Mouse (Mus musculus): Measurements from ENCODE around the gene Map2. TPM values are rescaled to one million over a fixed set of nuclear protein-coding genes. Genes with fewer than 3 reads are reported as not detected.

Gene Map2
- polyA plus RNA-seq, 1 experiment from 2014 or later = 362 TPM

DNA sequence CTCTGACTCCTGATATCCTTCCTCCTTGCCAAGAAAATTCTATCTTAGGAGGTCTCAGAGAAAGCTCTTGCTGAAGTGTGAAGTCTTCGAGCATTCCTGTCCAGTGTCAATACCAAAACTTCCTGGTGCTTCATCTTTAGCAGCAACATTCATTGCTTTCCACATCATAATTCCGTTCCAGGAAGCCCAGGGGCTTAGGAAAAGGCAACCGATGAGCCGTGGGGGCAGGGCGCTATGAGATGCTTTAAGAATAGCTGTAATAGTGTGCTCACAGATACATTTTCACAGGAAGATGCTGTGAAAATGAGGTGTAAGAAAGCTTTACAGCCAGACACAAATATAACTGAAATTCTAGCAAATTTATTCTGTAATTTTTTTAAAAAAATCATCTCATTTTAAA is 251.0 kb downstream of the Map2 start:
- Histone ChIP-seq H3K36me3 (peaks cover 60% of the 10 kb centered on the region), H3K4me1 (replicated peaks) (no peaks in the 10 kb centered on the region), H3K27ac (replicated peaks) (no peak overlapping the region), H3K9me3 (no peaks in the 10 kb centered on the region), H3K4me2 (no peak overlapping the region), H3K27me3 (no peaks in the 10 kb centered on the region), H3K4me3 (no peak overlapping the region), H3K9ac (no peak overlapping the region)
- ATAC-seq (ENCODE audit: low FRiP score, low read depth) = no peak
- WGBS = 88% methylated on average over 5 of the region's 5 CpGs

DNA sequence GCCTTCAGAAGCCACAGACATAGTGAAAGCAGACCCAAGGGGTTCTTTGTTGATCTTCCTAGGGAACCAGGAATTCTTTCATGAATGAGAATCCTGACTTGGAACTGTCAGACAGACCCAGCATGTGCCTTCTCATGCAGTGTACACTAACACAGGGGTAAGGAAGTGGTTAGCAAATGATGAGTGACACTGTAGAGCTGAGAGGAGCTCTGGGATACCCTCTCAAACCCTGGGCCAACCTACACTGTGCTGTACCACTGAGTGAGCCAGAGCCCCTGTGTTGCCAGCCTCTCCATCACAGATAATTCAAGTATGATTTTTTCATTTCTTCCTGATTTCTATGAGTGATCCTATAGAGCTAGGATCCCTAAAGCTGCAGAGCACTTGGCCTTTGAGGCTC is 255.9 kb downstream of the Map2 start:
- peaks cover 46% of the 10 kb centered on the region for H3K36me3 ChIP-seq
- H3K9me3 ChIP-seq = no peaks in the 10 kb centered on the region
- no peak for ATAC-seq (ENCODE audit: low FRiP score, low read depth)
- H3K27ac ChIP-seq (replicated peaks) = no peak overlapping the region
- no peak overlapping the region for H3K4me3 ChIP-seq
- no peak overlapping the region for H3K9ac ChIP-seq
- H3K4me2 ChIP-seq = no peak overlapping the region
- no peaks in the 10 kb centered on the region for H3K4me1 ChIP-seq (replicated peaks)
- no peaks in the 10 kb centered on the region for H3K27me3 ChIP-seq

DNA sequence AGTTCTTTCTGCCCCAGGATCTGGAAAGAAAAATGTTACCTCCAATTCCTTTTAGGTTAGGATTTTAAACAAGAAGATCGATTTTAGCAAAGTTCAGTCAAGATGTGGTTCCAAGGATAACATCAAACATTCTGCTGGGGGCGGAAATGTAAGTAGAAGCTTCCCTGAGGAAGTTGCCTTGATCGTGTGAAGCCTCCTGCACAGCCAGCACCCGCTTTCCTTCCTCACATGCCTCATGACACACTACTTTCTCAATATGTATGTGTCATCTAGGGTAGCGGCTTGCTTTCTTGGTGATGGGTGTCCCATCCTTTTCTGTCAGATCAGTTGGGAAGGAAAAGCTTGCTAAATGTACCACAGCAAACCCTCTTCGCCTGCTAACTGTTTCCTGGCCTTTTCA is 256.4 kb downstream of the Map2 start:
- Histone ChIP-seq H3K9ac (no peak overlapping the region), H3K4me1 (replicated peaks) (no peaks in the 10 kb centered on the region), H3K4me3 (no peak overlapping the region), H3K36me3 (peaks cover 46% of the 10 kb centered on the region), H3K27ac (replicated peaks) (no peak overlapping the region), H3K9me3 (no peaks in the 10 kb centered on the region), H3K27me3 (no peaks in the 10 kb centered on the region), H3K4me2 (no peak overlapping the region)
- no peak for ATAC-seq (ENCODE audit: low FRiP score, low read depth)
- 90% methylated on average over 6 of the region's 6 CpGs for WGBS

DNA sequence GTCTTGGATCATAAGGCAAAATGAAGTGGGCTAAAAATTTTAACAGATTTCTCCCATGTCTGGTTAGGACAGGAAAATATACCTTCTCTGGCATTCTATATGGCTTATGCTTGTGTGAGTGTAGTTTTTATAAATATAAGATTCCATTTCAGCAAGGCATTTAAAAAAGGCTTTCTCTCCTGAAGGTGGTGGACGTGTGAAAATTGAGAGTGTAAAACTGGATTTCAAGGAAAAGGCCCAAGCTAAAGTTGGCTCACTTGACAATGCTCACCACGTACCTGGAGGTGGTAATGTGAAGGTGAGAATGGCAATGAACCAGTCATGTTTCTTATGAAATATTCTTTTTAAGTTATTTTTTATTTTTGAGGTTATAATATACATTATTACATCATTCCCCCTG is 263.0 kb downstream of the Map2 start:
- H3K9ac ChIP-seq = no peak overlapping the region
- H3K27me3 ChIP-seq = no peaks in the 10 kb centered on the region
- WGBS = 87% methylated on average over 2 of the region's 2 CpGs
- H3K4me3 ChIP-seq = no peak overlapping the region
- H3K4me2 ChIP-seq = no peak overlapping the region
- H3K9me3 ChIP-seq = no peaks in the 10 kb centered on the region
- no peak for ATAC-seq (ENCODE audit: low FRiP score, low read depth)
- no peak overlapping the region for H3K27ac ChIP-seq (replicated peaks)
- no peaks in the 10 kb centered on the region for H3K4me1 ChIP-seq (replicated peaks)
- H3K36me3 ChIP-seq = peaks cover 52% of the 10 kb centered on the region

DNA sequence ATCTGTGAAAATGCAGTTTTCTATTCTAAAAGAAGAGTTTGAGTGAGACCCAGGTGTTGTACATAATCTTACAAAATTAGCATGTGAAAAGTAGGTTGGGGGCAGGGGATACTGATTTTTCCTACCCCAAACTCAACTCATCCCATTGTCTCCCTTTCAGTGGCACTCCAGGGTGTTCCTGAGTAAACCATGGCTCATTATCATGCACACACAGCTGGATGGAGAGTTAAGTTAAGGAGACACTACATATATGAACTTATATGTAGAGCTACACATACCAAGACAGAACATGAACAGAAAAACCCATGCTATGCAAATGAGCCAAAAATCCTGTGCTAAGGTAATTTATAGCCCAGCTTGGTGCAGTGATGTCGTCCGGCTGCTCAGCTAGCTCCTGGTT is 267.8 kb downstream of the Map2 start:
- peaks cover 43% of the 10 kb centered on the region for H3K36me3 ChIP-seq
- H3K4me1 ChIP-seq (replicated peaks) = no peaks in the 10 kb centered on the region
- H3K27me3 ChIP-seq = no peaks in the 10 kb centered on the region
- no peak overlapping the region for H3K4me2 ChIP-seq
- no peak overlapping the region for H3K4me3 ChIP-seq
- ATAC-seq (ENCODE audit: low FRiP score, low read depth) = peak; percentile 40; the same call in 1 of the 2 replicates
- 62% methylated on average over 2 of the region's 2 CpGs for WGBS
- no peak overlapping the region for H3K9ac ChIP-seq
- no peaks in the 10 kb centered on the region for H3K9me3 ChIP-seq
- no peak overlapping the region for H3K27ac ChIP-seq (replicated peaks)

DNA sequence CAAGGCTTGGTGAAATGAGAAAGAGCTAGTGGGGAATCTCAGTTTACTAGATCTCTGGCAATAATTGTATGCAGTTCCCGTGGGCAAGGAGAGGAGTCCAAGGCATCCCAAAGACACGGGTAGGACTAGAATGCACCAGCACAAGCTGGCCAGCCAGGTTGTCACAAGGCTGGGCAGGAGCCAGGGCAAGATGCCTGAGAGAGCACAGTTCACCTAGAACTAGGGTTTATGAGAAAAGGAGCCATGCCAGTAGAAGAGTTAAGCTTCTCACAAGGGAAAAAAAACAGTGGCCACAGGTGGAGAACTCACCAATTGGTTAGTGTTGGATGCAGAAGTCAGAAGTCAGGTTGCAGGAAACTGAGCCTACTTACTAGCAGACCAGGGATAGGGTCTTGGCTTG is 274.4 kb downstream of the Map2 start:
- ATAC-seq (ENCODE audit: low FRiP score, low read depth) = no peak
- Histone ChIP-seq H3K36me3 (0 out of 2 replicates have a peak, but pooled peaks cover 3% of the 10 kb centered on the region), H3K27ac (replicated peaks) (no peak overlapping the region), H3K4me1 (replicated peaks) (no peaks in the 10 kb centered on the region), H3K9ac (no peak overlapping the region), H3K27me3 (no peaks in the 10 kb centered on the region), H3K4me2 (no peak overlapping the region), H3K9me3 (no peaks in the 10 kb centered on the region), H3K4me3 (no peak overlapping the region)
- 79% methylated on average over 2 of the region's 2 CpGs for WGBS

DNA sequence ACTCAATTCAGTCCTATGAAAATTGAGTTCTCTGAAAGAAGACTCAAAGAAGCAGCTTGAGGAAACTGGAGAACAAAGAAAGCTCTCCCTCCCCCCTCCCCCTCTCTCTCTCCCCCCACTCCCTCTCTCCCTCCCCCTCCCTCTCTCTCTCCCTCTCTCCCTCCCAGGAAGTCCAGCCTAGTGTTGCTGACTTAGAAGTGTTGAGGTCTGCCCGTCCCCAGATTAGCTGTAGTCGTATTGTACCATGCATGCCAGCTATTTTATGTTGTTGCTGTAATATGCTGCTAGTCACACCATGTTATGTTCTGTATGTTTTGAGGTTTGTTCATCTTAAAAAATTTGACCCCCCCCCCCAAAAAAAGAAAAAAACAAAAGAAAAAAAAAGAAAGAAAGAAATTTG is 281.5 kb downstream of the Map2 start:
- H3K4me3 ChIP-seq = no peak overlapping the region
- no peaks in the 10 kb centered on the region for H3K27me3 ChIP-seq
- no peak overlapping the region for H3K9ac ChIP-seq
- H3K9me3 ChIP-seq = no peaks in the 10 kb centered on the region
- no peak overlapping the region for H3K4me2 ChIP-seq
- WGBS = 19% methylated on average over 2 of the region's 2 CpGs
- no peak for ATAC-seq (ENCODE audit: low FRiP score, low read depth)
- no peak overlapping the region for H3K27ac ChIP-seq (replicated peaks)
- no peaks in the 10 kb centered on the region for H3K4me1 ChIP-seq (replicated peaks)
- no peaks in the 10 kb centered on the region for H3K36me3 ChIP-seq

DNA sequence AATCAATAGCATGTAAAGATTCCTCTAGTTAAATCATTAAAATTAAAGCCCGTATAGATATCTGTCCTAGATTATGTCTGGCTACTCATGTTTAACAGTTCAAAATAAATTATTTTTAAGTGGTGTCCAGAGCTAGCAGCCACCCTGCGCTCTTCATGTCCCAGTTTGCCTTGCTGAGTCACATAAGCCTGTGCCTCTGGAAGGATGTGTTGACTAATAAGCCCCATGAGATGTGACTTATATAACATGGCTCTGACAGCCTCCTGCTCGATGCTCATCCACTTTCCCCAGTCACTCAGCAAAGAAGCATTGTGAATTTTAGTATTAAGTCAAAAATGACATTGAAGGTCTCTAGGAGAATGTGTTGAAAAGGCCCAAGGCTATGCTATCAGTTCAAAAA is 282.7 kb downstream of the Map2 start:
- no peaks in the 10 kb centered on the region for H3K4me1 ChIP-seq (replicated peaks)
- no peaks in the 10 kb centered on the region for H3K9me3 ChIP-seq
- H3K36me3 ChIP-seq = no peaks in the 10 kb centered on the region
- no peak overlapping the region for H3K4me3 ChIP-seq
- no peak for ATAC-seq (ENCODE audit: low FRiP score, low read depth)
- no peak overlapping the region for H3K27ac ChIP-seq (replicated peaks)
- H3K27me3 ChIP-seq = no peaks in the 10 kb centered on the region
- no peak overlapping the region for H3K9ac ChIP-seq
- no peak overlapping the region for H3K4me2 ChIP-seq
- WGBS = 76% methylated on average over 3 of the region's 3 CpGs

DNA sequence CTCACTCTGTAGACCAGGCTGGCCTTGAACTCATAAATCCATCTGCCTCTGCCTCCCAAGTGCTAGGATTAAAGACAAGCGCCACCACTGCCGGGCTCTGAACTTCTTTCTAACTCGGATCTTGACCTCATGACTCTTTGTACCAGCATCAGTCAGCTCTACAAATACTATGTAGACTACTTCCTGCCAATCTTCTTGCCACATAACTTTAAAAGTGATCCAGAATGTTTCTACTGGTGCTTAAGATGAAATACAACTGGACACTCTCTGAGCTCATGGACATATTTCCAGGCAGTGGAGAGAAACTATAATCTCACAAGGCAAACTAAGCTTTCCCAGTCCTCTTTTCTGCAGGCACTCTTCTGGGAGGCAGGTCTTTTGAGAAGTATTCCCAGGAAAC is 284.3 kb downstream of the Map2 start:
- Histone ChIP-seq H3K4me1 (replicated peaks) (no peaks in the 10 kb centered on the region), H3K4me2 (no peak overlapping the region), H3K9me3 (no peaks in the 10 kb centered on the region), H3K4me3 (no peak overlapping the region), H3K27me3 (no peaks in the 10 kb centered on the region), H3K9ac (no peak overlapping the region), H3K36me3 (no peaks in the 10 kb centered on the region), H3K27ac (replicated peaks) (no peak overlapping the region)
- no peak for ATAC-seq (ENCODE audit: low FRiP score, low read depth)
- 82% methylated on average over 3 of the region's 3 CpGs for WGBS

DNA sequence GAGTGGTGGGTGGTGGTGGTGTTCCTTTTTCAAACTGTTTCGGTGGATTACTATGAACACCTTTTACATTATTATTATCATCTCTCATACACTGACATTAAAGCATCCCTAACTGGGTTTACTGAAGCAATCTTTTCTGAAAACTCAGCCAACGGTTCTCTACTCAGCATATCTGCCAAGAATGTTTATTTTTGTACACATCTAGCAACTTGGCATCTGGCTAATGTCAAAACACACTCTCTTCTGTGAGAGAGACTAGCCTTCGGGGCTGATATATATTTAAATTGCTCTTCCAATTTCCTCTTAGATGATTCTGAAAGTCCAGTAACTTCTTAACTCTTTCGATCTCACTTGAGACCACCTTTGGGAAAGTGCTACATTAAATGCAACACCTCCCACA is 285.8 kb downstream of the Map2 start:
- Histone ChIP-seq H3K9ac (no peak overlapping the region), H3K27me3 (no peaks in the 10 kb centered on the region), H3K9me3 (no peaks in the 10 kb centered on the region), H3K4me3 (no peak overlapping the region), H3K4me2 (no peak overlapping the region), H3K4me1 (replicated peaks) (no peaks in the 10 kb centered on the region), H3K36me3 (no peaks in the 10 kb centered on the region), H3K27ac (replicated peaks) (no peak overlapping the region)
- ATAC-seq (ENCODE audit: low FRiP score, low read depth) = no peak
- WGBS = 86% methylated on average over 4 of the region's 4 CpGs

DNA sequence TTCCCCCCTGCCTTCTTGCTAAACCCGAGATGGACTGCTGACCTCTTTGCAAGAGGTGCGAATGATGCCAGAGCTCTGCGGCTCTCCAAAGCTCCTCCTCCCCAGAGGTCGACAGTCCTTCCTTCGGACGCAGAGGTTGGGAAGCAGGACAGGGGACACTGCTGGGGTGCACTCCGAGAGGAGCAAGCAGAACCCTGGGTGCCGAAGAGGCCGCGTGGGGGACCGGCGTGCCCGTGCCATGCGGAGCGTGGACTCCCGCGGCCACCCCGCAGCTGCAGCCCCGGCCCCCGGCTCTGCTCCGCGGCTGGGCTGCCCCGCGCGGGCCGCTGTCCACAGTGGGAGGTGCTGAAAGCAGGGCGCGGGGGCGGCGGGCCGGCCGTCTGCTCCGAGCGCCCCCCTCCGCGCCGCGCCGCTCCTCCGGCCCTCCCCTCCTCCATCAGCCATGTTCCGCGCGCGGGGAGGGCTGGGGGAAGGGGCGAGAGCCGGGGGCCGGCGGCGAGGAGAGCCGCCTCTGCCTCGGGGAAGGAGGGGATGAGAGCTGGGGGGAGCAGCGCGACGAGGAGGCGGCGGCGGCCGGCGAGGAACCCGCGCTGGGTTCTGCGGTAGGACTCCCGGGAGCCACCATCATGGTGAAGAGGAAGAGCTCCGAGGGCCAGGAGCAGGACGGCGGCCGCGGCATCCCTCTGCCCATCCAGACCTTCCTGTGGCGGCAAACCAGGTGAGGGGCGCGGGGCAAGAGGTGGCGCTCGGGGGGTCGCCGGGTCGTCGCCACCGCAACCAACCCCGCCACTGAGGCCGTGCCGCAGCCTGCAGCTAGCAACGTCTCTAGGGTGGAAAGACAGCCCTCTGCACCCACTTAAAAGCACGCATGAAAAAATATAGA is 293.0 kb downstream of the Map2 start, which contains the start of gene Unc80:
Gene Unc80 (plus strand): TSS at position 547 of the 883 bp plus-strand sequence.
- H3K9me3 ChIP-seq = no peaks in the 10 kb centered on the region
- WGBS = 1% methylated on average over 56 of the region's 83 CpGs
- ATAC-seq (ENCODE audit: low FRiP score, low read depth) = peak; percentile 95
- peak within 1 kb of the TSS; percentile 57 for H3K4me3 ChIP-seq
- H3K27ac ChIP-seq (replicated peaks) = peak within 1 kb of the TSS; percentile 75
- H3K27me3 ChIP-seq = no peaks in the 10 kb centered on the region
- peaks cover under 1% of the 10 kb centered on the region; the same call in 1 of the 2 replicates for H3K36me3 ChIP-seq
- H3K4me2 ChIP-seq = peak within 1 kb of the TSS; percentile 76
- peak within 1 kb of the TSS; percentile 63 for H3K9ac ChIP-seq
- peaks cover 18% of the 10 kb centered on the region for H3K4me1 ChIP-seq (replicated peaks)

DNA sequence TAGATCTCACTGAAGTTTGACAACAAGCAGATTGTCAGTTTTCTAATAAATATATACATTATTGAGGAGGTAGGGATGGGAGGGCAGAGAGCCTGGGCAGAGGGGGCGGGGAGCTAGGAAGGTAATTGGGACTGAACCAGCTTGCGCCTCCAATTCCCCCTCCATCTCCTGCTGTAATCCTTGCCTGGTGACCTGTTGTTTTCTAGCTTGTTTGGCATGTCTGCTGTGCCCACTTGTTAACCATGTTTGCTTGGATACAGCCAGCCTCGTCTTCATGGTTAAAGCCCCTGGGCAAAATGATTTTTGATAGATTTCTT is 293.6 kb downstream of the Map2 start:
- peak overlapping the region; percentile 76 for H3K4me2 ChIP-seq
- peaks cover 18% of the 10 kb centered on the region for H3K4me1 ChIP-seq (replicated peaks)
- ATAC-seq (ENCODE audit: low FRiP score, low read depth) = peak; percentile 39; the same call in 1 of the 2 replicates
- H3K9ac ChIP-seq = peak overlapping the region; percentile 63
- H3K9me3 ChIP-seq = no peaks in the 10 kb centered on the region
- H3K27me3 ChIP-seq = no peaks in the 10 kb centered on the region
- peak overlapping the region; percentile 75 for H3K27ac ChIP-seq (replicated peaks)
- 12% methylated on average over 3 of the region's 3 CpGs for WGBS
- H3K4me3 ChIP-seq = peak overlapping the region; percentile 57
- peaks cover 6% of the 10 kb centered on the region; the same call in 1 of the 2 replicates for H3K36me3 ChIP-seq

DNA sequence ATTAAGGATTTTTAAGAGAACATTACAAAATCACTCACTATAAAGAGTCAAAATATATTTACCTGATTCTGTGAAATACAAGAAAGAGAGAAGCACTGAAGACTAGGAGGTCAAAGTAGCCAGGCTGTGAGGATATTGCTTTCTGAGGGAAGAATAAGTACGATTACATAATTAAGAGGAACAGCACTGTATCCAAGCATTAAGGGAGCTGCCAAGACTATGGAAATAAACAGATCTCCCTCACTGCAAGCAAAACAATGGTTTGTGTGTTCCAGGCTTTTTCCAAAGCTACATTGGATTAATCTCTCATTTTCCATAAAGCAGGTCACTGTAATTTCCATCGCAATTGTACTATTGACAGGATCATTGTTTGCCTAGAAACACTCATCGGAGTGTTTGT is 307.7 kb downstream of the Map2 start:
- Histone ChIP-seq H3K9me3 (no peaks in the 10 kb centered on the region), H3K27ac (replicated peaks) (no peak overlapping the region), H3K9ac (no peak overlapping the region), H3K36me3 (peaks cover 13% of the 10 kb centered on the region), H3K4me2 (no peak overlapping the region), H3K4me3 (no peak overlapping the region), H3K27me3 (no peaks in the 10 kb centered on the region), H3K4me1 (replicated peaks) (no peaks in the 10 kb centered on the region)
- WGBS = 78% methylated on average over 3 of the region's 3 CpGs
- ATAC-seq (ENCODE audit: low FRiP score, low read depth) = no peak

Measured in hindbrain, embryonic 15.5 days (tissue).